Mouse (Mus musculus): ENCODE measurements around the gene Tmem115. TPM values are rescaled to one million over a fixed set of nuclear protein-coding genes. Genes with fewer than 3 reads are reported as not detected.

The Tmem115 gene
- polyA plus RNA-seq, 1 experiment from 2014 or later: 48.1 TPM

Other genes starting within 250 kb of the Tmem115 start
- gene Mapkapk3, start 244.1 kb upstream of the Tmem115 start, polyA plus RNA-seq (2015; fragmentation: Nextera tagmentation; extraction: Ambion mirVana): 2.7 and 3.0 TPM in 2 replicates
- gene Cish, start 237.9 kb upstream of the Tmem115 start, polyA plus RNA-seq (2015; fragmentation: Nextera tagmentation; extraction: Ambion mirVana): 10.9 and 13.7 TPM in 2 replicates
- 15.2 and 17.2 TPM in 2 replicates for gene Hemk1, start 195.6 kb upstream of the Tmem115 start, polyA plus RNA-seq (2015; fragmentation: Nextera tagmentation; extraction: Ambion mirVana)
- 9.1 and 9.4 TPM in 2 replicates for gene 6430571L13Rik, start 193.3 kb upstream of the Tmem115 start, polyA plus RNA-seq (2015; fragmentation: Nextera tagmentation; extraction: Ambion mirVana)
- 7.7 and 10.7 TPM in 2 replicates for gene Cacna2d2, start 134.3 kb upstream of the Tmem115 start, polyA plus RNA-seq (2015; fragmentation: Nextera tagmentation; extraction: Ambion mirVana)
- gene Cyb561d2, start 8.2 kb downstream of the Tmem115 start, polyA plus RNA-seq (2015; fragmentation: Nextera tagmentation; extraction: Ambion mirVana): 45.3 and 47.3 TPM in 2 replicates
- gene Nprl2, start 8.3 kb downstream of the Tmem115 start, polyA plus RNA-seq (2015; fragmentation: Nextera tagmentation; extraction: Ambion mirVana): 69.2 and 70.2 TPM in 2 replicates
- gene Zmynd10, start 13.4 kb downstream of the Tmem115 start, polyA plus RNA-seq (2015; fragmentation: Nextera tagmentation; extraction: Ambion mirVana): 3.4 and 4.3 TPM in 2 replicates
- 43.6 and 43.9 TPM in 2 replicates for gene Rassf1, start 17.6 kb downstream of the Tmem115 start, polyA plus RNA-seq (2015; fragmentation: Nextera tagmentation; extraction: Ambion mirVana)
- gene Tusc2, start 29.3 kb downstream of the Tmem115 start, polyA plus RNA-seq (2015; fragmentation: Nextera tagmentation; extraction: Ambion mirVana): 119 and 129 TPM in 2 replicates
- 65.8 and 67.4 TPM in 2 replicates for gene Hyal2, start 34.0 kb downstream of the Tmem115 start, polyA plus RNA-seq (2015; fragmentation: Nextera tagmentation; extraction: Ambion mirVana)
- 7.5 and 8.4 TPM in 2 replicates for gene Hyal1, start 43.0 kb downstream of the Tmem115 start, polyA plus RNA-seq (2015; fragmentation: Nextera tagmentation; extraction: Ambion mirVana)
- 17.6 and 19.5 TPM in 2 replicates for gene Naa80, start 44.9 kb downstream of the Tmem115 start, polyA plus RNA-seq (2015; fragmentation: Nextera tagmentation; extraction: Ambion mirVana)
- 1.8 and 2.2 TPM in 2 replicates for gene Hyal3, start 46.9 kb downstream of the Tmem115 start, polyA plus RNA-seq (2015; fragmentation: Nextera tagmentation; extraction: Ambion mirVana)
- gene Ifrd2, start 53.7 kb downstream of the Tmem115 start, polyA plus RNA-seq (2015; fragmentation: Nextera tagmentation; extraction: Ambion mirVana): 16.3 and 17.3 TPM in 2 replicates
- 4.6 and 5.1 TPM in 2 replicates for gene Sema3b, start 75.3 kb downstream of the Tmem115 start, polyA plus RNA-seq (2015; fragmentation: Nextera tagmentation; extraction: Ambion mirVana)
- gene Gnai2, start 101.4 kb downstream of the Tmem115 start, polyA plus RNA-seq (2015; fragmentation: Nextera tagmentation; extraction: Ambion mirVana): 332 and 343 TPM in 2 replicates
- gene Slc38a3, start 135.6 kb downstream of the Tmem115 start, polyA plus RNA-seq (2015; fragmentation: Nextera tagmentation; extraction: Ambion mirVana): 41.4 and 43.3 TPM in 2 replicates
- 2.0 and 3.6 TPM in 2 replicates for gene Gnat1, start 145.8 kb downstream of the Tmem115 start, polyA plus RNA-seq (2015; fragmentation: Nextera tagmentation; extraction: Ambion mirVana)
- gene Sema3f, start 176.5 kb downstream of the Tmem115 start, polyA plus RNA-seq (2015; fragmentation: Nextera tagmentation; extraction: Ambion mirVana): 14.0 and 18.5 TPM in 2 replicates
- 230 and 247 TPM in 2 replicates for gene Rbm5, start 237.1 kb downstream of the Tmem115 start, polyA plus RNA-seq (2015; fragmentation: Nextera tagmentation; extraction: Ambion mirVana)

All from hindbrain, embryonic 15.5 days (tissue).